Mouse (Mus musculus) cortical plate, adult 2 months (tissue): Measurements from ENCODE around the gene Tnfsf15.

ENCODE experiments used
- CTCF ChIP-seq: fragments of 200-500 bp; IDR thresholded peaks from 2 replicates; pipeline ENCODE4 v1.5.1; 2011; ENCODE audit warnings: mild to moderate bottlenecking, control low read depth, low read length; ENCODE audit not compliant: insufficient read depth; ENCODE audit errors: extremely low read depth
- POLR2A ChIP-seq: fragments of 200-500 bp; IDR thresholded peaks from 2 replicates; pipeline ENCODE4 v1.6.1; 2011; ENCODE audit warnings: mild to moderate bottlenecking, low read length, control low read depth; ENCODE audit not compliant: insufficient read depth; ENCODE audit errors: extremely low read depth

DNA sequence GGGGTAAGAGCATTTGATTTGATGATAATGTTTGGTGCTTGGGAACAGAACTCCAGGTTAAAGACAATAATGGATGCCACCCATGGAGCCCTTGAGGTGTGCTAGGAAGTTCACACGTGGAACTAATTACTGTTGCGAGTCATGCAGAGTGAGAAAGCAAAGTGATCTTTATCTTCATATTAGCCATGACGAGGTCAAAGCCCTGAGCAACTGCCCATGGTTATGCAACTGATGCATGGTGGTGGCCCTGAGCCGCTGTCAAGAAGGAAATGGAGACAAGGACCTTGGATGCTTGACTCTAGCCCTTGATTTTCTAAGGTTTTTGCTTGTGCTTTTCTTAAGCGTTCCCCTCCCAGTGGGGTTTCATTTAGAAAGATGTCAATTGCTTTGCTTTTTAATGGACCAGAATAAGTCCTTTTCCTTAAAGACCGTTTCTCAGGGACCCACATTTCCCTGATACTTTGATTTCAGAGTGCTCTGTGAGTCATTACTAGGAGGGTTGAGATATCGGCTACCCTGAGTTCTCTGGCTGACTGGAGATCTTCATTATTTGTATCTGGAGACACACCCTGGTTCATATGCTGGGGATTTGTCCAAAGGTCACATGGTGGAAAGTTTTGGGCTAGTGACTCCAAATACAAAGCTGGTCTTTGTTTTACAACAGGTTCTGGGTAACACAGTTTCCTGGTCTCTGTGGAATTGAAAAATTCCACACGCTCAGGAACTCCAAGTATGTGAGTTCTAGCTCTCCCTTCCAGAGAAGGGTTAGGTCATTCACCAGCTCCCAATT lies 34.3 kb downstream of the Tnfsf15 start:
- TF ChIP-seq POLR2A (no peak), CTCF (no peak)
